Mouse (Mus musculus): ENCODE measurements around the gene E130308A19Rik. TPM values are rescaled to one million over a fixed set of nuclear protein-coding genes. Genes with fewer than 3 reads are reported as not detected.
"Not testable (repeated sequence)": the region's sequence is repeated elsewhere in the genome, so short reads cannot be mapped to it uniquely, and the experiment has no call there.

E130308A19Rik gene
- polyA plus RNA-seq, 1 experiment from 2014 or later, result 30.5 TPM

GRCm38 (mm10) chr4:59785412-59785811, 159.4 kb downstream of the E130308A19Rik start:
- Histone ChIP-seq H3K4me3 (ENCODE audit: low read depth, low read length) (no peak overlapping the region), H3K9ac (ENCODE audit: low read depth, low read length) (no peak overlapping the region), H3K27ac (ENCODE audit: low read depth, low read length) (no peak overlapping the region), H3K4me1 (ENCODE audit: control insufficient read depth, insufficient read depth, low read length) (0 out of 2 replicates have a peak, but pooled peaks cover 3% of the 10 kb centered on the region), H3K4me2 (no peak overlapping the region), H3K36me3 (ENCODE audit: control insufficient read depth, insufficient read depth, low read length) (no peaks in the 10 kb centered on the region), H3K27me3 (ENCODE audit: control insufficient read depth, insufficient read depth, low read length) (no peaks in the 10 kb centered on the region), H3K9me3 (replicated peaks; ENCODE audit: control insufficient read depth, low read length) (no peaks in the 10 kb centered on the region)
- WGBS (ENCODE audit: insufficient replicate concordance), result 42% methylated on average over 2 of the region's 2 CpGs
- no peak for ATAC-seq (replicated peaks; ENCODE audit: insufficient number of reproducible peaks, low FRiP score, low TSS enrichment)

GRCm38 (mm10) chr4:59786661-59787060, 160.7 kb downstream of the E130308A19Rik start:
- Histone ChIP-seq H3K4me2 (no peak overlapping the region), H3K4me3 (ENCODE audit: low read depth, low read length) (no peak overlapping the region), H3K27me3 (ENCODE audit: control insufficient read depth, insufficient read depth, low read length) (no peaks in the 10 kb centered on the region), H3K9ac (ENCODE audit: low read depth, low read length) (no peak overlapping the region), H3K27ac (ENCODE audit: low read depth, low read length) (no peak overlapping the region), H3K36me3 (ENCODE audit: control insufficient read depth, insufficient read depth, low read length) (no peaks in the 10 kb centered on the region), H3K9me3 (replicated peaks; ENCODE audit: control insufficient read depth, low read length) (no peaks in the 10 kb centered on the region), H3K4me1 (ENCODE audit: control insufficient read depth, insufficient read depth, low read length) (0 out of 2 replicates have a peak, but pooled peaks cover 3% of the 10 kb centered on the region)
- no peak for ATAC-seq (replicated peaks; ENCODE audit: insufficient number of reproducible peaks, low FRiP score, low TSS enrichment)
- 1% methylated on average over 7 of the region's 7 CpGs for WGBS (ENCODE audit: insufficient replicate concordance)

- Histone ChIP-seq H3K9me3 (replicated peaks; ENCODE audit: control insufficient read depth, low read length) (no peaks in the 10 kb centered on the region), H3K36me3 (ENCODE audit: control insufficient read depth, insufficient read depth, low read length) (no peaks in the 10 kb centered on the region), H3K27ac (ENCODE audit: low read depth, low read length) (no peak overlapping the region), H3K4me2 (no peak overlapping the region), H3K9ac (ENCODE audit: low read depth, low read length) (no peak overlapping the region), H3K27me3 (ENCODE audit: control insufficient read depth, insufficient read depth, low read length) (no peaks in the 10 kb centered on the region), H3K4me3 (ENCODE audit: low read depth, low read length) (no peak overlapping the region), H3K4me1 (ENCODE audit: control insufficient read depth, insufficient read depth, low read length) (0 out of 2 replicates have a peak, but pooled peaks cover under 1% of the 10 kb centered on the region)
- ATAC-seq (replicated peaks; ENCODE audit: insufficient number of reproducible peaks, low FRiP score, low TSS enrichment), result no peak
- 60% methylated on average over 6 of the region's 6 CpGs for WGBS (ENCODE audit: insufficient replicate concordance)
These were observed 161.1 kb downstream of the E130308A19Rik start for GRCm38 (mm10) chr4:59787126-59787525.

GRCm38 (mm10) chr4:59789015-59789414, 163.0 kb downstream of the E130308A19Rik start:
- Histone ChIP-seq H3K9me3 (replicated peaks; ENCODE audit: control insufficient read depth, low read length) (no peaks in the 10 kb centered on the region), H3K36me3 (ENCODE audit: control insufficient read depth, insufficient read depth, low read length) (no peaks in the 10 kb centered on the region), H3K4me2 (no peak overlapping the region), H3K27me3 (ENCODE audit: control insufficient read depth, insufficient read depth, low read length) (no peaks in the 10 kb centered on the region), H3K4me3 (ENCODE audit: low read depth, low read length) (no peak overlapping the region), H3K4me1 (ENCODE audit: control insufficient read depth, insufficient read depth, low read length) (no peaks in the 10 kb centered on the region), H3K9ac (ENCODE audit: low read depth, low read length) (no peak overlapping the region), H3K27ac (ENCODE audit: low read depth, low read length) (no peak overlapping the region)
- ATAC-seq (replicated peaks; ENCODE audit: insufficient number of reproducible peaks, low FRiP score, low TSS enrichment), result no peak

- H3K36me3 ChIP-seq (ENCODE audit: control insufficient read depth, insufficient read depth, low read length); ATAC-seq (replicated peaks; ENCODE audit: insufficient number of reproducible peaks, low FRiP score, low TSS enrichment); H3K9me3 ChIP-seq (replicated peaks; ENCODE audit: control insufficient read depth, low read length); H3K4me1 ChIP-seq (ENCODE audit: control insufficient read depth, insufficient read depth, low read length); H3K27me3 ChIP-seq (ENCODE audit: control insufficient read depth, insufficient read depth, low read length); H3K4me2 ChIP-seq; H3K9ac ChIP-seq (ENCODE audit: low read depth, low read length); H3K4me3 ChIP-seq (ENCODE audit: low read depth, low read length); H3K27ac ChIP-seq (ENCODE audit: low read depth, low read length): not testable (repeated sequence)
- WGBS (ENCODE audit: insufficient replicate concordance), result 72% methylated on average over 2 of the region's 2 CpGs
These were observed 167.6 kb downstream of the E130308A19Rik start for GRCm38 (mm10) chr4:59793626-59794025.

GRCm38 (mm10) chr4:59794116-59794515, 168.1 kb downstream of the E130308A19Rik start:
- H3K27me3 ChIP-seq (ENCODE audit: control insufficient read depth, insufficient read depth, low read length), result no peaks in the 10 kb centered on the region
- no peaks in the 10 kb centered on the region for H3K9me3 ChIP-seq (replicated peaks; ENCODE audit: control insufficient read depth, low read length)

GRCm38 (mm10) chr4:59795788-59796455, 169.9 kb downstream of the E130308A19Rik start:
- no peaks in the 10 kb centered on the region for H3K27me3 ChIP-seq (ENCODE audit: control insufficient read depth, insufficient read depth, low read length)
- no peak overlapping the region for H3K4me3 ChIP-seq (ENCODE audit: low read depth, low read length)
- H3K4me2 ChIP-seq, result no peak overlapping the region
- H3K27ac ChIP-seq (ENCODE audit: low read depth, low read length), result no peak overlapping the region
- H3K36me3 ChIP-seq (ENCODE audit: control insufficient read depth, insufficient read depth, low read length), result no peaks in the 10 kb centered on the region
- no peaks in the 10 kb centered on the region for H3K4me1 ChIP-seq (ENCODE audit: control insufficient read depth, insufficient read depth, low read length)
- ATAC-seq (replicated peaks; ENCODE audit: insufficient number of reproducible peaks, low FRiP score, low TSS enrichment), result no peak
- no peaks in the 10 kb centered on the region for H3K9me3 ChIP-seq (replicated peaks; ENCODE audit: control insufficient read depth, low read length)
- WGBS (ENCODE audit: insufficient replicate concordance), result 70% methylated on average over 2 of the region's 2 CpGs
- H3K9ac ChIP-seq (ENCODE audit: low read depth, low read length), result no peak overlapping the region

More at GRCm38 (mm10) chr4:59794116-59794515, 168.1 kb downstream of the E130308A19Rik start:
- H3K4me3 ChIP-seq (ENCODE audit: low read depth, low read length), result no peak overlapping the region
- no peak overlapping the region for H3K9ac ChIP-seq (ENCODE audit: low read depth, low read length)
- ATAC-seq (replicated peaks; ENCODE audit: insufficient number of reproducible peaks, low FRiP score, low TSS enrichment), result no peak
- WGBS (ENCODE audit: insufficient replicate concordance), result 75% methylated on average over 2 of the region's 2 CpGs
- H3K4me1 ChIP-seq (ENCODE audit: control insufficient read depth, insufficient read depth, low read length), result no peaks in the 10 kb centered on the region
- H3K36me3 ChIP-seq (ENCODE audit: control insufficient read depth, insufficient read depth, low read length), result no peaks in the 10 kb centered on the region
- H3K4me2 ChIP-seq, result no peak overlapping the region
- no peak overlapping the region for H3K27ac ChIP-seq (ENCODE audit: low read depth, low read length)

- H3K4me1 ChIP-seq (ENCODE audit: control insufficient read depth, insufficient read depth, low read length), result no peaks in the 10 kb centered on the region
- no peaks in the 10 kb centered on the region for H3K27me3 ChIP-seq (ENCODE audit: control insufficient read depth, insufficient read depth, low read length)
- H3K9ac ChIP-seq (ENCODE audit: low read depth, low read length), result no peak overlapping the region
- no peaks in the 10 kb centered on the region for H3K36me3 ChIP-seq (ENCODE audit: control insufficient read depth, insufficient read depth, low read length)
- no peak overlapping the region for H3K4me3 ChIP-seq (ENCODE audit: low read depth, low read length)
- no peak overlapping the region for H3K4me2 ChIP-seq
- no peaks in the 10 kb centered on the region for H3K9me3 ChIP-seq (replicated peaks; ENCODE audit: control insufficient read depth, low read length)
- ATAC-seq (replicated peaks; ENCODE audit: insufficient number of reproducible peaks, low FRiP score, low TSS enrichment), result no peak
- no peak overlapping the region for H3K27ac ChIP-seq (ENCODE audit: low read depth, low read length)
- 76% methylated on average over 5 of the region's 5 CpGs for WGBS (ENCODE audit: insufficient replicate concordance)
These were observed 174.2 kb downstream of the E130308A19Rik start for GRCm38 (mm10) chr4:59800181-59800580.

- Histone ChIP-seq H3K4me1 (ENCODE audit: control insufficient read depth, insufficient read depth, low read length) (no peaks in the 10 kb centered on the region), H3K4me2 (no peak within 1 kb of the TSS), H3K4me3 (ENCODE audit: low read depth, low read length) (no peak within 1 kb of the TSS), H3K9ac (ENCODE audit: low read depth, low read length) (no peak within 1 kb of the TSS), H3K36me3 (ENCODE audit: control insufficient read depth, insufficient read depth, low read length) (no peaks in the 10 kb centered on the region), H3K27me3 (ENCODE audit: control insufficient read depth, insufficient read depth, low read length) (no peaks in the 10 kb centered on the region), H3K27ac (ENCODE audit: low read depth, low read length) (no peak within 1 kb of the TSS), H3K9me3 (replicated peaks; ENCODE audit: control insufficient read depth, low read length) (no peaks in the 10 kb centered on the region)
- no peak for ATAC-seq (replicated peaks; ENCODE audit: insufficient number of reproducible peaks, low FRiP score, low TSS enrichment)
These were observed 175.5 kb downstream of the E130308A19Rik start, which contains the start of gene Inip for GRCm38 (mm10) chr4:59801489-59801888. Gene Inip (minus strand): TSS chr4:59801589.

Measured in heart, embryonic 11.5 days (tissue).